Mouse (Mus musculus) heart, postnatal 0 days (tissue): ENCODE data around the gene Mmp19. TPM values are rescaled to one million over a fixed set of nuclear protein-coding genes. Genes with fewer than 3 reads are reported as not detected.

Experiments
- ATAC-seq: fragments of 200-750 bp; cut with Nextera tagmentation; 2 replicates; pipeline ENCODE4 v1.8.0; 2017; ENCODE audit warnings: low read depth, moderate number of reproducible peaks, moderate library complexity; ENCODE audit not compliant: insufficient read depth
- DNase-seq: peaks from one replicate; pipeline ENCODE4 v3.0.0-alpha.2; 2016; ENCODE audit warnings: low spot score
- H3K27ac ChIP-seq: fragments of 300-500 bp; sonication (generic); 2 replicates; pipeline ENCODE4 v1.5.1; 2014; ENCODE audit warnings: low read depth, mild to moderate bottlenecking
- H3K27me3 ChIP-seq: fragments of 300-500 bp; sonication (generic); 2 replicates; pipeline ENCODE4 v1.6.1; 2014; ENCODE audit warnings: low read length, mixed read lengths; ENCODE audit not compliant: control insufficient read depth, insufficient read depth
- H3K36me3 ChIP-seq: fragments of 300-500 bp; sonication (generic); replicated peaks from 2 replicates; pipeline ENCODE4 v1.6.1; 2014; ENCODE audit warnings: low read length, mixed read lengths; ENCODE audit not compliant: control insufficient read depth, insufficient read depth
- H3K4me1 ChIP-seq: fragments of 300-500 bp; sonication (generic); 2 replicates; pipeline ENCODE4 v1.6.1; 2014; ENCODE audit warnings: antibody characterized with exemption; ENCODE audit not compliant: control insufficient read depth, insufficient read depth
- H3K4me2 ChIP-seq: fragments of 300-500 bp; sonication (generic); 2 replicates; pipeline ENCODE4 v1.6.1; 2014; ENCODE audit warnings: low read depth, mild to moderate bottlenecking, low read length, moderate library complexity
- H3K4me3 ChIP-seq: fragments of 300-500 bp; sonication (generic); 2 replicates; pipeline ENCODE4 v1.5.1; 2014; ENCODE audit warnings: low read depth, low read length
- H3K9ac ChIP-seq: fragments of 300-500 bp; sonication (generic); replicated peaks from 2 replicates; pipeline ENCODE4 v1.6.1; 2014; ENCODE audit warnings: low read depth, low read length, mixed read lengths
- H3K9me3 ChIP-seq: fragments of 300-500 bp; sonication (generic); replicated peaks from 2 replicates; pipeline ENCODE4 v1.6.1; 2016; ENCODE audit warnings: low read length; ENCODE audit not compliant: control insufficient read depth
- CTCF ChIP-seq: IDR thresholded peaks from 2 replicates; pipeline ENCODE4 v1.5.1; 2016; ENCODE audit warnings: antibody characterized with exemption, control low read depth, low read depth
- EP300 ChIP-seq: IDR thresholded peaks from 2 replicates; pipeline ENCODE4 v1.6.1; 2016; ENCODE audit warnings: antibody characterized with exemption, low read depth
- WGBS: fragments of 180-500 bp; shearing (Covaris S2); extraction: QIAGEN DNeasy Blood & Tissue Kit; methylation state at CpG from one replicate; pipeline ENCODE4 v1.1.7; 2014; 5-methylcytosine and 5-hydroxymethylcytosine counted together
- polyA plus RNA-seq: library from polyadenylated mRNA; unstranded; fragments of >200 nt; fragmentation: Nextera tagmentation; extraction: Ambion mirVana; gene quantifications from 2 replicates; pipeline ENCODE4 v1.2.1, GENCODE M21; 2015
- total RNA-seq: library from RNA; depleted of rRNA; stranded (reverse); fragments of >200 nt; gene quantifications from 2 replicates; pipeline ENCODE4 v1.2.3, GENCODE M21; 2014; ENCODE audit warnings: low replicate concordance

Gene Mmp19
- total and polyA plus RNA-seq, 2 experiments from 2014 or later, result 1.00 to 5.1 TPM

- Histone ChIP-seq H3K36me3 (peaks cover 21% of the 10 kb centered on the region), H3K27ac (peak overlapping the region; percentile 98), H3K4me3 (peak overlapping the region; percentile 73), H3K9ac (peak overlapping the region; percentile 79), H3K27me3 (no peaks in the 10 kb centered on the region), H3K4me1 (peaks cover 39% of the 10 kb centered on the region), H3K9me3 (no peaks in the 10 kb centered on the region), H3K4me2 (peak overlapping the region; percentile 80)
- TF ChIP-seq CTCF (peak; percentile 35), EP300 (peak; percentile 68)
- peak; percentile 97 for DNase-seq
- WGBS, result 1% methylated on average over 57 of the region's 70 CpGs
- ATAC-seq, result peak; percentile 94
Measured at GRCm38 (mm10) chr10:128805092-128806000, 14.6 kb downstream of the Mmp19 start.

- H3K36me3 ChIP-seq, result peaks cover 15% of the 10 kb centered on the region
- 42% methylated on average over 6 of the region's 6 CpGs for WGBS
- no peak for TF ChIP-seq EP300
- no peak for TF ChIP-seq CTCF
- peaks cover 39% of the 10 kb centered on the region for H3K4me1 ChIP-seq
- H3K9me3 ChIP-seq, result no peaks in the 10 kb centered on the region
- ATAC-seq (no peak), DNase-seq (no peak)
- peak overlapping the region; percentile 66; the same call in 1 of the 2 replicates for H3K9ac ChIP-seq
- H3K27ac ChIP-seq, result peak overlapping the region; percentile 23; the same call in 1 of the 2 replicates
- no peaks in the 10 kb centered on the region for H3K27me3 ChIP-seq
- H3K4me2 ChIP-seq, result peak overlapping the region; percentile 80
- peak overlapping the region; percentile 73 for H3K4me3 ChIP-seq
Measured at GRCm38 (mm10) chr10:128806086-128806485, 15.4 kb downstream of the Mmp19 start.

GRCm38 (mm10) chr10:128807018-128807417, 16.3 kb downstream of the Mmp19 start:
- Histone ChIP-seq H3K4me1 (peaks cover 39% of the 10 kb centered on the region), H3K27ac (no peak overlapping the region), H3K27me3 (no peaks in the 10 kb centered on the region), H3K9ac (peak overlapping the region; percentile 66; the same call in 1 of the 2 replicates), H3K36me3 (peaks cover 11% of the 10 kb centered on the region), H3K9me3 (no peaks in the 10 kb centered on the region), H3K4me3 (peak overlapping the region; percentile 73), H3K4me2 (peak overlapping the region; percentile 80)
- WGBS, result 78% methylated on average over 8 of the region's 8 CpGs
- no peak for ATAC-seq
- no peak for DNase-seq
- no peak for TF ChIP-seq CTCF
- TF ChIP-seq EP300, result no peak

- no peak for TF ChIP-seq CTCF
- no peak for TF ChIP-seq EP300
- WGBS, result 87% methylated on average over 13 of the region's 13 CpGs
- peaks cover 56% of the 10 kb centered on the region for H3K36me3 ChIP-seq
- H3K9ac ChIP-seq, result no peak within 1 kb of the TSS
- no peaks in the 10 kb centered on the region for H3K4me1 ChIP-seq
- H3K4me3 ChIP-seq, result no peak within 1 kb of the TSS
- H3K27me3 ChIP-seq, result no peaks in the 10 kb centered on the region
- H3K27ac ChIP-seq, result no peak within 1 kb of the TSS
- H3K9me3 ChIP-seq, result no peaks in the 10 kb centered on the region
- no peak within 1 kb of the TSS for H3K4me2 ChIP-seq
- ATAC-seq (no peak), DNase-seq (no peak)
Measured at GRCm38 (mm10) chr10:128817033-128817432, 26.3 kb downstream of the Mmp19 start, which contains the start of gene Sarnp. Gene Sarnp, plus strand, starts transcription at chr10:128817333.

- TF ChIP-seq CTCF (no peak), EP300 (no peak)
- Histone ChIP-seq H3K27me3 (no peaks in the 10 kb centered on the region), H3K36me3 (peaks cover 44% of the 10 kb centered on the region), H3K27ac (no peak overlapping the region), H3K4me3 (no peak overlapping the region), H3K9ac (no peak overlapping the region), H3K4me2 (no peak overlapping the region), H3K4me1 (peaks cover 10% of the 10 kb centered on the region), H3K9me3 (no peaks in the 10 kb centered on the region)
- ATAC-seq, result no peak
- no peak for DNase-seq
- 84% methylated on average over 4 of the region's 4 CpGs for WGBS
Measured at GRCm38 (mm10) chr10:128820217-128820616, 29.5 kb downstream of the Mmp19 start.
